Mouse (Mus musculus): ENCODE measurements around the gene Ttc39b. TPM values are rescaled to one million over a fixed set of nuclear protein-coding genes. Genes with fewer than 3 reads are reported as not detected.

Gene Ttc39b
- total RNA-seq, 2 experiments from 2014 or later: 27.5 to 29.6 TPM

DNA sequence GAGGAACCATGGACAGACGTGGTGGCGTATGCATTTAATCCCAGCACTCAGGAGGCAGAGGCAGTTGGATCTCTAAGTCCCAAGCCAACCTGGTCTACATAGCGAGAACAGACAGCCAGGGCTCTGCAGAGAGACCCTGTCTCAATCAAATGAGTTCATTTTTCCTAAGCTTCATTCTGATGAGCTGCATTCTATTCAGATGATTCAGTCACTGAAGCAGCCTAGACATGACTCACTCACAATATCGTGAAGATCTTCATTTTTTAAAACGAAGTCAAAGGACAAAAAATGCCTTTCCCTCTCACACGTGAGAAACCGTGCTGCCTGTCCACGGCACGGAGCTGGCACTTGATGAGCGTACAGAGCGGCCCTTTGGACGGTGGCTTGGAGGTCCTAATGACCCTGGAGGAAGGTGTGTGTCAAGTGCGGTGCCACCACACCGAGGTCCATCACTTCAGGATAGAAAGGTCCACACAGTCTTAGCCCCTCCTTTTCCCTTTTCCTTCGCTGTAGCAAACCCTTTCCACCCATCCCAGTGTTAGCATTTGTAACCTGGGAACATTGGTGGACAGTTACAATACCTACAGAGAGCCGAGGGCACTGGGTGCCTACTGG is 21.8 kb downstream of the Ttc39b start:
- DNase-seq (ENCODE audit: extremely low spot score in 1 of 2, low spot score in 2 of 2): no peak
- intact Hi-C loops (cut with DNase I): loop anchor here (10.0 kb wide), 1 partner anchor 113 kb away; the partner anchor contains the start of gene Snapc3

DNA sequence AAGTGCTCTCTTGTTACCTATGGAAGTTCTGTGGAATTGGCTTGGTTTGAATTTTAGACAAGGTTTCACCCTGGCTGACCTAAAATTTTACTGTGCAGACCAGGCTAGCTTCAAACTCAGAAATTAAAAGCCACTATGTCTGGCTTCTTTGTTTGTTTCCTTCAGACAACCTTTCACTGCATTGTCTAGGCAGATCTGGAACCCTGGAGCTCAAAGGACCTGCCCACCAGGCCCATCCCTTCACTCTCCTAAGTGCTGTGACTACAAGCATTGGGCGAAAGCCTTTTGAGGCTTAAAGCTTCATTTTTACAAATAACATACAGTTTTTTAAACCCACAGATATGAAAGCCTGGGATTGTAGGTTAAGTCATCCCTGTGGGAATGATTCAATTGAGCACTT is 22.3 kb downstream of the Ttc39b start:
- intact Hi-C loops (cut with DNase I): loop anchor here (10.0 kb wide), 1 partner anchor 113 kb away; the partner anchor contains the start of gene Snapc3
- no peak for DNase-seq (ENCODE audit: extremely low spot score in 1 of 2, low spot score in 2 of 2)

DNA sequence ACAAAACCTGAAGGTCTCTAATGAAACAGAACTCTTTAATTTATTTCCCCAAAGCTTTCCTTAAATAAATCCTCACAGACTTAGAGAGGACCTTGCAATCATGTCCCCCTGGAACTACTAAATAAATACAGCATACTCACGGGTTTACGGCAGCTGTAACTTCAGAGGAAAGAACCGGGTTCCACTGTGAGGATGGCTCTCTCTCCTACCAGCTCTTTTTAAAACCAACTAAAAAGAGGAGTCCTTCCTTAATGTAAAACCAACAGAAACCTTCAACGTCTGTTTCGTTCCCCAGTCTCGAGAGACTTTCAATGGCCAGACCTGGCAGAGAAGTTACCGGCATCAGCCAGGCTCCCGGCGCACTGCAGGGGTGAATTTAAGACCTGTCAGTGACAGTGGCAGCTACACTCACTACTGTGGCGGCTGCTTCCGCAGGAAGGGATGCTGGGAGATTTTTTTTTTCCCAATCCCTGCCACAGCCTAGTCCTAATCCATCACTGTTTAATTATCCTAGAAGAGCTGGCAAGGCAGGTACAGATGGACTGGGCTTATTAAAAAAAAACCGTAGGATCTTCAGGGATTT is 39.2 kb downstream of the Ttc39b start:
- intact Hi-C loops (cut with DNase I): no loop called here
- DNase-seq (ENCODE audit: extremely low spot score in 1 of 2, low spot score in 2 of 2): peak; percentile 42 to 68

DNA sequence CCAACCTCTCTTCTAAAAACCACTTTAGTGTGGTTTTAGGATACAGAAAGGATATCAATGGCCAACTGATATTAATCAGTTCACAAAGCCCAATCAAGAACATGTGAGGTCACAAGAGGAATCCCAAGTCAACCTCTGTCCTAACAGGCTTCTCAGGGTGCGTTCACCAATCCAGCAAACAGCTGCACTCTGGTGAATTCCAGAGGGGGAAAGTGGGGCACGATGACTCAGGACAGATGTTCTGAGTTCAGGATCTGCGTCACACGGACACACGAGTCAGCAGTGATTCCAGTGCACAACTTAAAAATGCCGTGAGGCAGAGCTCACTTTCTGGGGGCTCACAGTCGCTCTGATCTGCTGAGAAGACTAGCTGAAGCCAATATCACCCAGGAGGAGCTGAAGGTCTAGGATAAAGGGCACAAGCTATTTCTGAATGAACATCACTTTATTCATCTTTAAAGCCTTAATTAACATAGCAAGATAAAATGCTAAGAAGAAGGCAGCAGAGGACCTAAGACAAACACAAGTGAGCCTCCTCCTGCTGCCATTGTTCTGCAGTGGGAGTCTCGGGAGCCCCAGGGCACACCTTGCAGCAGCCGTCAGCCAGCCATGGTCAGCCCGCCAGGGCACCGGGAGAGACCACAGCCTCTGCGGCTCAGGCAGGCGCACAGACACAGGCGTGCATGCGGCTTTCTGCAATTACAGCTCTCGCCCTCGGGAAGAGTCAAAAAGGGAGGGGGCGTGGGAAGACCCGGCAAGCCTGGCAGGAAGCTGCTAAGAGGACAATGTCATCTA is 39.9 kb downstream of the Ttc39b start:
- intact Hi-C loops (cut with DNase I): no loop called here
- peak in 1 of 2 experiments; percentile 66 for DNase-seq (ENCODE audit: extremely low spot score in 1 of 2, low spot score in 2 of 2)

DNA sequence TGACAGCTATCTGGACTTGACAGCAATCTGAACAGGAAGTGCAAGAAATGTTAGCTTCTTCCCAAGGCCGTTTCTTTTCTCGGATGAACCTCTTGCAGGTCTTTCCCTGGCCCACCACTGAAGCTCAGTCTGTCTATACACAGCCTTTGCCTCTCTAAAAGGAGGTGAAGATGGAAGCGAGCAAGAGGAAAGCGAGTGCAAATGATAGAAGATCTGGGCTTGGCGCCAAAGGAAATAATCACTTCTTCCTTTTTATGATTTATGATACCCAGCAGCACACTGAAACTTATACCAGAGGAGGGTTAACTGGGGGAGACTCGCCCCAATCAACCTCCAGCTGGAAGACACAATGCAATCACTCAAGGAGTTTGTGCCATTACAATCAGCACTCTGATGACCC is 41.6 kb downstream of the Ttc39b start:
- DNase-seq (ENCODE audit: extremely low spot score in 1 of 2, low spot score in 2 of 2): no peak
- intact Hi-C loops (cut with DNase I): no loop called here

DNA sequence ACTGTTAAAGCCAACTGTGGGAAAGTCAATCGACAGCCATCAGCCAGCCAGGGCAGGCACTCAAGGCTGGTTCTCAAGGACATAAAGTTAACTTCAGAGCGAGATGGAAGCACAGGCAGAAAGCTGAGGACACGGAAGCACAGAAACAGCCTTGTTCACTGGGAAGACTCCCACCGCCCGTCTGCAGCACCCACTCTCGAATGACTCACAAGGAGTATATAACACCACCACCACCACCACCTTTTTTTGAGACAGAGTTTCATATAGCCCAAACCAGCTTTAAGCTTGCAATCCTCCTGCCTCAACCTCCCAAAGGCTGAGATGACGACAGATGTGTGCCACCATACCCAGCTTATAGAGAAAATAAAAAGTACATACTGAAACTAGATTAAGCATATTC is 44.8 kb downstream of the Ttc39b start:
- intact Hi-C loops (cut with DNase I): no loop called here
- DNase-seq (ENCODE audit: extremely low spot score in 1 of 2, low spot score in 2 of 2): no peak

DNA sequence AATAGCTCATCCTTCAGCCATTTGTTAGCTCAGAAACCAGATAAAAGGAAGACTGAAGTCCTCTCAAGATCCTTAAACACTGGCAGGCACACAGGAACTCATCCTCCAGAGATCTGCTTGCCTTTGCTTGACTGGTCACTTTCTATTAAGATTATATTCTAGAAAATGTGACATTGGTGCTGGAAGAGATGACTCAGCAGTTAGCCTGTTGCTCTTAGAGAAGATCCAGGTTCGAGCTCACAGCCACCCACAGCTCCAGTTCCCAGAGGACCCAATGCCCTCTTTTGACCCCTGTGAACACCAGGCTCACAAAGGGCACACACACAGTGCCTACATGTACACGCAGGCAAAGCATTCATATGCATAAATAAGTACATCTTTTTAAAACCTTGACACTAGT is 49.8 kb downstream of the Ttc39b start:
- intact Hi-C loops (cut with DNase I): no loop called here
- DNase-seq (ENCODE audit: extremely low spot score in 1 of 2, low spot score in 2 of 2): no peak

DNA sequence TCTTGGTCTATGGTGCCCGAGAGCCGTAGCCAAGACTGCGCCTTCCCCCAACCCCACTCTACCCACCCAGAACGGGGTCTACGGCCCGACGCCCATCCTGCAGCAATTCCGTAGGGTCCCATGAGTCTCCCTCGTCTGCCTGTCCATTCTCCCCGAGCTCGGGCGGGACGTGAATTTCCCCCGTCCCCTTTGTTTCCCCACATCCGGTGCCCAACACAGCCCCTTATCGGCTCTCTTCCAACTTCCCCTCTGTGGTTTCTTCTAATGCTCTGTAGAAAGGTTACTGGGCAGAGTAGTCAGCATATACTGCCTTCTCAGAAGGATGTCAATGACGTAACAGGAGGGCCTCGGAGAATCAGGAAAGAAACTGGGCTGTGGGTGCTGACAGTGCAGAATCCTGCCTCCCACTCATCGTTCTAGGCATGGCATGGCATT is 50.4 kb downstream of the Ttc39b start:
- no peak for DNase-seq (ENCODE audit: extremely low spot score in 1 of 2, low spot score in 2 of 2)

DNA sequence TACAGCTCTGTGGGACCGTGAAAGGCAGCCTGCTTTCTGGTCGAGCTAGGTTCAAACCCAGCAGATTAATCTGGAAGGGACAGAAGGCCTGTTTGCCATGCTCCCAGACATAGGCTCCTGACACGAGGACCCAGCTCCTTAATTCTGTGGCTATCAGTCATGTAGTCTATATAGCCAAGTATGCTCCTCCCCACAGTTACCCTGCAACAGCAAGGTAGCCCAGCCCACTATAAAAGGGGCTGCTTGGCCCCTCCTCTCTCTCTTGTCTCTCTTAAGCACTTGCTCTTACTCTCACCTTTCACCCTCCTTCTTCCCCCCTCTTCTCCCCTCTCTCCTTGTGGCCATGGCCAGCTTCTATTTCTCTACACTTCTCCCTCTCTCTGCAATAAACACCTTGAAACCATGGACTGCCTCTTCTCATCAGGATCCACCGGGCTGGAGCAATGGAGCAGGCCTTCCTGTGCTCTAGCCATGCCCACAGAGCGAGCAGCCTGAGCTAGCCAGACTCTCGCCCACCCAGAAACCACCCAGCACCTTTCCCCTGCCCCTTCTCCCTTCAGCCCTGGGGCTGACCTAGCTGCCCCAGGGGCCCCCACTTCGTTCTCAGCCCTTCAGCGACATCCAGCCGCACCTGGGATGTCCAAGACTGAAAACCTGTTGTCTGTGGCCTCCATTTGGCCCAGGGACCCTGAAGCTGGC is 51.0 kb downstream of the Ttc39b start:
- intact Hi-C loops (cut with DNase I): no loop called here
- no peak for DNase-seq (ENCODE audit: extremely low spot score in 1 of 2, low spot score in 2 of 2)

More for the DNA sequence above, 50.4 kb downstream of the Ttc39b start:
- intact Hi-C loops (cut with DNase I): no loop called here

DNA sequence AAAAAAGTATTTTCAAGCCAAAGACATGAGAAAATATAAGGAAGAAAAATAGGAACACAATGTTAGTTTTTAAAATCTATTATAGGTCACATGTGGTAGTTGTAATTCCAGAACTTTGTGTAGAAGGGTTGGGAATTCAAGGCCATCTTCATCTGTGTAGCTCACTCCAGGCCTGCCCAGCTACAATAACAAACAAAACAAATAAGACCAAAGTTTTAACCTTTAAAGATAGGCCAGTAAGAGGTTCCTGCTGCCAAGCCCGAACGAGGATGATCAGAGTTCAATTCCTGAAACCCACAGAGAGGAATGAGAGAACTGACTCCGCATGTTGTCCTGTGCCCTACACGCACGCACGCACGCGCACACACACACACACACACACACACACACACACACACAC is 53.6 kb downstream of the Ttc39b start:
- DNase-seq (ENCODE audit: extremely low spot score in 1 of 2, low spot score in 2 of 2): no peak
- intact Hi-C loops (cut with DNase I): no loop called here

DNA sequence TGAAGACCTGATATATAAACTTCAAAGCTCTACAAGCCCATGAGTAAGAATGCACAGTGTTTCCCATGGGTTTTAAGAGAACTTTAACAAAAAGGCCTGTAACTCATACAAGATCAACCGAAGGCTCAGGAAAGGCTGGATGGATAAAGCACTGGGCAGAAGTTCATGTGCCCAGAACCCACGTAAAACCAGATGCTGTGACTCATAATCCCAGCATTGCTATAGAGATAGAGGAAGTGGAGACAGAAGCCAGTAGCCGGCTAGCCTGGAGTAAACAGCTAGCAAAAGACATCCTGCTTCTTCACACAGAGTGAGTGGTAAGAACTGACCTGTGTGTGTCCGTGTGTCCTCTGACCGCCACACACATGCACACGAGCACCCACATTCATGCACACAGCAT is 54.4 kb downstream of the Ttc39b start:
- intact Hi-C loops (cut with DNase I): loop anchor here (10.0 kb wide), 1 partner anchor 305 kb away; no protein-coding TSS in a partner anchor
- DNase-seq (ENCODE audit: extremely low spot score in 1 of 2, low spot score in 2 of 2): no peak

DNA sequence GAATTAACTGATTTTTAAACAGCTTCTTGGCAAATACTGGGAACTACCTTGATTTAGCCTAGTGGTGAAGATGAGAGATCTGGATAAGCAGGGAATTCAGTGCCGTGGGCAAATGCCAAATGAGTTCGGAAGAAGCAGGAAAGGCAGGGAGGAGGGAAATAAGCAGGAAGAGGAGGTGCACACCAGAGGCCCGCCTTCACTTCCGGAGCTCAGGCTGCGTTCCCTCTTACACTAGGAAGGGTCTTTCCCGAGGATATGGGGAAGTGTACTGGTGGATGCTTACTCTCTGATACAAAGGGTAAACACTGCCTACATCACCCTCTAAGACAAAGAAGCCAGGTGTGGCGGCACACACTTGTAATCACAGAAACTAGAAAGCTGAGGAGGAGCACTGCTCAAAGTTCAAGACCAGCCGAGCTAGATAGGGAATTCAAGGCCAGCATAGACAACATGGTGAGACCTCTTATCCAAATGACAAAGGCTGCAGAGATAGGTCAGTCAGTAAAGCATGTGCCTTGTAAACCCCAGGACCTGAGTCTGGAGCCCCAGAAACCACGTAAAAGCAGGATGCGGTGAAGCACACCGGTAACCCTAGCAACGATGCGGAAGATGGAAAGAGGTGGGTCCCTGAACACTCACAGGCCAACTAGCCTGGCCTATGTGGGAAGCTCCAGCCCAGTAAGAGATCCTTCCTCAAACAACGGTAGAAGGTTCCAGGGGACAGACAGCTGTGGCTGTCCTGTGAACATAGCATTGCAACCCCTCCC is 57.9 kb downstream of the Ttc39b start:
- intact Hi-C loops (cut with DNase I): loop anchor here (10.0 kb wide), 1 partner anchor 309 kb away; no protein-coding TSS in a partner anchor
- DNase-seq (ENCODE audit: extremely low spot score in 1 of 2, low spot score in 2 of 2): no peak

DNA sequence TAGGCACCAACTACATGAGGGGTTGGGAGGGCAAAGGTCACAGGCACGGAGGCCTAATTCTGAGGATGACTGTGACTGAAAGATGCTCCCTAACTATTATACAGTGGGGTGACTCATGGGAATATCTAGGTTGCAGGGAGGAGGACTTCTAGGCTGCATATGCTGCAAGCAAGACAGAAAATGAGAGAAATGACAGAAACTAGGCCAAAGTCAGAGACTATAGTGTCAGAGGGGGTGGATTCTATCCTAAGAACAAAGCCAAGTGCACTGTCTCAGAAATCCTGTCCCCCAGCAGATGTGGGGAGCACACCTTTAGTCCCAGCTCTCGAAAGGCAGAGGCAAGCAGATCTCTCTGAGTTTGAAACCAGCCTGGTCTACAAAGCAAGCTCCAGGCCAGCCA is 59.2 kb downstream of the Ttc39b start:
- DNase-seq (ENCODE audit: extremely low spot score in 1 of 2, low spot score in 2 of 2): no peak
- intact Hi-C loops (cut with DNase I): loop anchor here (5.0 to 10.0 kb wide), 3 partner anchors 57 to 310 kb away; partner anchors contain the start of gene Ttc39b

DNA sequence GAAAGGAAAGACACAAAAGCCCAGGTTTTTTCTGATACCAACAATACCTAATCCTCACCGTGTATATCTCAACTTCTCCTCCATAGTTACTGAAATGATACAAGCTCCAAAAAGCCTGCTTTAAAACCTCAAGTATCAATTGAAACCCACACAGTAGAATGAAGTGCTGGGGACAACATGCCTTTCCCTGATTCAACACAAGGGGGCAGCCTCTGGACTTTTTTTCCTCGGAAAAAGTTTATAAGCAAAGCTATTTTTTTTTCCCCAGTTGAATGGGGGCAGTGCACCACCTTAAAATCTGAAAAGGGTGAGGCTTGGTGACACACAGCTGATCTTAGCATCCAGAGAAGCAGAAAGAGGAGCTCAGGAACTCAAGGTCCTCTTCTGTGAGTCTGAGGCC is 62.1 kb downstream of the Ttc39b start:
- intact Hi-C loops (cut with DNase I): loop anchor here (5.0 to 10.0 kb wide), 3 partner anchors 60 to 313 kb away; partner anchors contain the start of gene Ttc39b
- peak in 1 of 2 experiments; percentile 33 for DNase-seq (ENCODE audit: extremely low spot score in 1 of 2, low spot score in 2 of 2)

DNA sequence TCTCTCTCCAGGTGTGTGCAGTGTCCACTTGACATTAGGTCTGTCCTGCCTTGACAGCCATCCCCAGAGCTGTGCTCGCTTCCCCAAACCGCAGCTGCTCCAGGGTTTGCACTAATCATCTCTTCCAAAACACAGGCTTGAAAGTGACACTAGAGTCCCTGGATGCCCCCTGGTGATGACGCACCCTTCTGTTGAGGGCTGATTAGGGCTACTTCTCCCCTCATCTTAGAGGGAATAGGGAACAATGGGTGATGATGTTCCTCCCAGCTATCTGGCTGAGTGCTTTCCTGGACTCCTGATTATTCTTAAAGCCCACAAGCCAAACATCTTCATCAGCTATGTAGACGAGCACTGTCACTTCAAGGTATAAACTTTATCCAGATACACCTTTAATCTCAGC is 64.4 kb downstream of the Ttc39b start:
- intact Hi-C loops (cut with DNase I): loop anchor here (5.0 to 10.0 kb wide), 3 partner anchors 63 to 315 kb away; partner anchors contain the start of gene Ttc39b
- no peak for DNase-seq (ENCODE audit: extremely low spot score in 1 of 2, low spot score in 2 of 2)

DNA sequence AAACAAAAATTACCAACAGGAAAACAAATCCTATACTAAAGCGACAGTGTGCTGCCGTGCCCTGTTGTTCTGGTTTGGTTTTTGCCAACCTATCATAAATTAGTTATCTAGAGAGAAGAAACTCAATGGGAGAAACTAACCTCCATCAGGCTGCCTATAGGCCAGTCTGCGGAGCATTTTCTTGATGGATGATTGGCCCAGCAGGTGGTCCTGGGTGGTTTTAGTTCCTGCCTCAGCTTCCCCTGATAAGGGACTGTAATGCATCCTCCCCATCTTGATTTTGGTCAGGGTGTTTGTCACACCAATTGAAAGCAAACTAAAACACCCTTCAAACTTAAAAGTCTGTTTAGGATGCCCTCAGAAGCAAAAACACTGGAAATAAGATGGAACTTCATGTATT is 65.8 kb downstream of the Ttc39b start:
- intact Hi-C loops (cut with DNase I): no loop called here
- DNase-seq (ENCODE audit: extremely low spot score in 1 of 2, low spot score in 2 of 2): no peak

DNA sequence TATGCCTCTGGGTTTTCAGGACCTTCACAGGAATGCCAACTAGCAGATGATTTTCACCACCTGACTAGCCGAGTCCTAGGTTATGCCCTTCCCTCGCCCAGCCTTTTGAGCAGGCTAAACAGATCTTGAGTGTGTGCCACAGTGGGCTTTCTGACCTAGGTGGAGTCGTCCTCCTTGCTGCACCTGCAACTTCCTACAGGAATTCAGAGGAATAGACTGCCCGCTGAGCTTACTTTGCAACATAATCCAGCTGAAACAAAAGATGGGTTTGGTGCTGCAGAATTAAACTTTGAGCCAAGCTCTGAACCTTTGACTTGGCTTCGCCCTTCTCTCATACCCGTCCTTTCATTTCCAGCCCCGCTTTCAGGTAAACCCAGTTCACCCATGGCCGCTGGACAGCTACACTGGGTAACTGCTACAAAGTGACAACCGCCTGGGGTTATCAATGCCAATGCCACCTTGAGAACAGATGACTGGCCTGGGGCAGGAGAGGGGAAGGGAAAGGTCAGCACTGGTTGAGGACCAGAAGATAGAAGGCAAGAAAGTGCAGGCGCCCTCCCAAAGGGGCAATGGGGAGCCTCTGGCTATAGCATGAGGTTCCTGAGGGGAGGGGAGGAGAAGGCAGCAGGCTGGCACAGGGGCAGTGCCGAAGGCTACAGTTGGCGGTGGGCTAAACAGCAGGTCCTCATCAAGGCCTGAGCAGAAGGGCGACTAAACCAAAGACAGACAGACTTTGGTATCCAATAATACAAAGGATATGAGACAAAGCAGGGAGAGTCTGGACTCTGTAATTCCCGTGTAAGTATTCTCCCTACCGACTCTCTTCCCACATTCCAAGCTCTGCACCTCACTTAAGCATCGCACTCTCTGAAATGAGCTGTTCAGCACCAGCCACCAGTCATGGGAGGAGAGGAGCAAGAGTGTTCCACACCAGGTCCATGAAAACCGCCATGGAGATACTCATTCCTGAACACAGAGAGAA is 66.5 kb downstream of the Ttc39b start:
- DNase-seq (ENCODE audit: extremely low spot score in 1 of 2, low spot score in 2 of 2): no peak
- intact Hi-C loops (cut with DNase I): no loop called here
